Mouse (Mus musculus) naive thymus-derived CD4-positive, alpha-beta T cell, adult 2 months (primary cell): ENCODE measurements around the gene Ablim2.

Source experiments
- DNase-seq: peaks from one replicate; pipeline ENCODE4 v3.0.0-alpha.2; 2011; ENCODE audit warnings: low read depth

Ablim2 gene

DNA sequence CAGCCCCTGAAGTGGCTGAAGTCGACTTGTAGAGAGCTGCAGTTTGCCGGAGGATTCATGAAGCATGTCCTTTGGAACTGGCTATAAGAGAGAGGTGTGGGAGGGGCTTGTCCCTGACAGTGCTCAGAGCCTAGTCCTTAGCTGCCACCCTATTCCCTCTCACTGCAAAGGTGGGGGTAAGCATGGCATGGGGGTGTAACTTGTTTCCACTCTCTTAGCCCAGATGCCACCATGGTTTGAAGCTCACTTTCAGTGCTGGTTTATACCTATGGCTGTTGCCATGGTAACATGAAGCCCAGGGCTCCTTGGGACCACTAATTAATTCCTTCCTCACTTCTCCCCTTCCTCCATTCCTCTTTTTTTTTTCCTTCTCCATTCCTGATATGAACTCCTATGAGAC is 57.4 kb downstream of the Ablim2 start:
- DNase-seq: no peak

DNA sequence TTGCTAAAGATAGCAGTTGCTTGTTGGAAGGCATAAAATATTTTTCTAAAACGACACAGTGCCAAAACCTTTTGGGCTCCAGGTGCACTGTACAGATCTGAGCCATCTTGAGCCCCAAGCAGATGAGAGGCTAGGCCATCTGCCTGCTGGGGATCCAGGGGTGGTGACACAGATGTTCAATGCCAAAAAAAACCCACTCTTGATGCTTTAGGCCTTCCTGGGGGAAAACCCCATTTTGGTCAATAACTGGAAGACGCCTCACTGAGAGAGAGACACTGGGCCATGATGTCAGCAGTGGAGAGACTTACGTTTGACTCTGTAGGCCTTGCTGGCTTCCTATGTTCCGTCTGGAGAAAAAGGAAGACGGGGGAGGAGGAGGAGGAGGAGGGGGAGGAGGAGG is 59.6 kb downstream of the Ablim2 start:
- no peak for DNase-seq

DNA sequence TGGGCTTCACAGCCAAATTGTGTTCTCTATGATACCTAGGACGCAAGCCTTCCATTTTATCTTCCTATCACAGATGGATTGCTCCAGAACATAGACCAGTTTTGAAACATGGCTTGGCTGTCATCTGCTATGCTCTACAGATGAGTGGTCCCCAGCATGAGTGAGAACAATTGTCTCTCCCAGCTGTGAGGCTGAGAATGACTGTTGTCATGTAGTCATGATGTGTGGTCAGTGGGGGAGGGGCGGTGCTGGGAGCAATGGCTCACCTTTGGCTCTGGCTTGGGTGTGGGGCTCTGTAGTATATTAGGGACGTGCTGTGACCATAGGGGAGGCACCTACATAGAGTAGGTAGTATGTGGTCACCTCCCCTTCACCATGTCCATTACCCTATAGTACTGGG is 60.2 kb downstream of the Ablim2 start:
- no peak for DNase-seq

GRCm38 (mm10) chr5:35822721-35823120 is 65.0 kb downstream of the Ablim2 start:
- no peak for DNase-seq

DNA sequence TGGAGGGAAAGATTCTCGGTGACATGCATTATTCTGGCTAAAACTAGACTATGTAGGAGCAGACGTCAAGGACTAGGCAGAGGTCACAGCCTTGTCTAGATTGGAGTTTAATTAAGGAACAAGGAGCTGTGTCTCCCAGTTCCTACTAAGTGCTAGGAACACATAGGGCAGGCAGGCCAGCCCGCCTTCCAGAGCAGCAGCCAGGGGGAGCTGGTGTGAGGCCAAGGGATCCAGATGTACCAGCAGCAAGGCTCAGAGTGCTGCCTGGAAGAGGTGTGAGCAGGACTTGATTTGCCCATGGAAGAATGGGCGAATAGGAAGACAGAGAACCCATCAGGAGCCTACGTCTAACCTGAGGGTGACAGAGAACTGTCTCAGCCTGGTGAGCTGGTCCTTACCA is 68.8 kb downstream of the Ablim2 start:
- DNase-seq: no peak

DNA sequence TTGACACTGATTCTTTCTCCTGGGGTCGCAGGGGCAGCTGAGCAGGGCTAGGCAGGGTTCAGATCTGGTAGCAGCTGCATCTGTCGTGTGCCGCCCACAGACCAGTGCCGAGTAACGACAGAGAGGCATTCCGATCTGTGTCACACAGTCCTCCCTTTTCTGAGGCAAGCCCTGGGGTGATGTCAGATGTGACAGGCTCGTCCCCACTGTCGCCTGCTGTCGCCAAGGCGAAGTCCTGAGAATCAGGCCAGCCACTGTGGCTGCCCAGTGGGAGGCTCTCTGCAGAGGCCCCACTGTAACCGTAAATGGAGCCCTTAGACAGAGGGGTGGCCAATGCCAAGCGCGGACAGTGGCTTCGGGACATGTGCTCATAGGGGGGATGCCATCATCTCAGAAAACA is 69.4 kb downstream of the Ablim2 start:
- DNase-seq: no peak

DNA sequence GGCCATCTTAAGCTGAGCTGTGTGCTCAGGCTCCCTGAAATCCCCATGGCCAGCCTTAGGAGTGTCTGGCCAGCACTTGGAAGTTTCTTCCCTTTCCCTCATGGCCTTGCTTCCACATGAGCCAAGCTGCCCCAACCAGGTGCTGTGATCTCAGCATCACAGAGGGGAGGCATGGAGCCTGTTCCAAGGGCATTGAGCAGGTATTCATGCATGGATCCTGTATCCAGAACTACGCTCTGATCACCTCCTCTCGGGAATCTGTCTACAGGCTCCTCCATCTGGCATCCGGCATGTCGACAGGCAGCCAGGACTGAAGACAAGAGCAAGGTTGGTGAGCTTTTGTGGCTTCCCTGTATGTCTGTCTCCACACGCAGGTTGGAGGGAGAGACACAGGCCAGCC is 70.2 kb downstream of the Ablim2 start:
- DNase-seq: no peak

GRCm38 (mm10) chr5:35830101-35830500 is 72.4 kb downstream of the Ablim2 start:
- no peak for DNase-seq

GRCm38 (mm10) chr5:35833881-35834280 is 76.2 kb downstream of the Ablim2 start:
- DNase-seq: no peak

- no peak for DNase-seq
Measured at GRCm38 (mm10) chr5:35836992-35837391, 79.3 kb downstream of the Ablim2 start.

- no peak for DNase-seq
Measured at GRCm38 (mm10) chr5:35839262-35839661, 81.6 kb downstream of the Ablim2 start.

GRCm38 (mm10) chr5:35851485-35851884 is 93.8 kb downstream of the Ablim2 start:
- no peak for DNase-seq

GRCm38 (mm10) chr5:35853463-35853862 is 95.8 kb downstream of the Ablim2 start:
- DNase-seq: no peak

DNA sequence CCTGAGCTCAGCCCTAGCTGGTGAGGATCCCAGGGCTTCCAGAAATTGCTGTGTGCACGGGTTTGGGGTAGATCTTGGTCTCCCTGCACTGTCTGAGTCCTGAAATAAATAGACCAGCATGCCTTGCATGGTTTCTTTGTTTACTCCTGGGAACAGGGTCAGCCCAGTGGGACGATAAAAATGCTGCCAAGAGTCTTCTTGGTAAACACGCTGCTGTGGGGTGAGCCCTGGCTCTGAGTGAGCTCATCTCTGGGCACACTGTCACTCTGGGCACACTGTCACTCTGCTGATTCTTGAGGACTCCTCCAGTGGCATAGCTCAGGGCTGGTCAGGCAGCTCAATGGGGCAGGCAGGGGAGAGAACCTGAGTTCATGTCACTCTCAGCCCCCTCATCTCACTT is 98.6 kb downstream of the Ablim2 start:
- DNase-seq: no peak

- peak; percentile 61 for DNase-seq
Measured at GRCm38 (mm10) chr5:35858069-35858468, 100.4 kb downstream of the Ablim2 start.

GRCm38 (mm10) chr5:35861456-35861855 is 103.8 kb downstream of the Ablim2 start:
- DNase-seq: no peak

GRCm38 (mm10) chr5:35869973-35870372 is 112.3 kb downstream of the Ablim2 start:
- no peak for DNase-seq

- peak; percentile 84 for DNase-seq
Measured at GRCm38 (mm10) chr5:35870408-35871012, 112.8 kb downstream of the Ablim2 start.

DNA sequence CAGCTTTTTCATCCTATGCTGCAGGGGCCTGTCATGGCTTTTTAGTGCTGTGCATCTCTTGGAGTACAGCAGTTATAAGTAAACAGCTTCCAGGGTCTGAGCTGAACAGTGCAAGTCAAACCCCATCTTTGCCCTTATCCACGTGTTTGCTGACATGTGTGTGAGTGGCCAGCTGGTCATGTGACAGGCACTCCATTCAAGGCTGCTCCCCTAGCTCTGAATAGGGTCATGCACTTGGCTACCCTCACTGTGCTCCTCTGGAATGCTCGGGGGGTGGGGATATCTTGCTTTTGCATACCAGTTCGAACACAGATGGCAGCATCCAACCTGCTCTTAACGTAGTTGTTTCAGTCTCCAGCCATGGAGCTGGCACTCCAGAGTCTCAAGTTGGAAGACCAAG is 115.7 kb downstream of the Ablim2 start:
- no peak for DNase-seq

DNA sequence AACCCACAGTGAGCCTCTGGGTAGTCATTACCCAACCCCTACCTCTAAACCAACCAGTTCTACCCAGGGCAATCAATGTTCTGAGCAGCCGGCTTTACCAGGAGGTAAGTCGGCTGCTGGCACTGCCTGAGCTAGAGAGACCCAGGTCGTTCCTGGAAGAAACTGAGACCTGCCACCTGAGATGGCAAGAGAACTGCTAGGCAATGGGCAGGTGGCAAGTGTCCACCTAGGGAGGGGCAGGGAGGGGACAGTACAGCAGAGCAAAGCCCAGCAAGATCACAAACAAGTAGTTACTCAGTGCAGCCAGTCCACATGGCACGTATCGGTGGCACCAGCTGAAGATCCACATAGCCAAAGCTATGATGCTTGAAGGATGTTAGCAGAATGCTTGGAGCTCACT is 118.6 kb downstream of the Ablim2 start:
- DNase-seq: no peak

DNA sequence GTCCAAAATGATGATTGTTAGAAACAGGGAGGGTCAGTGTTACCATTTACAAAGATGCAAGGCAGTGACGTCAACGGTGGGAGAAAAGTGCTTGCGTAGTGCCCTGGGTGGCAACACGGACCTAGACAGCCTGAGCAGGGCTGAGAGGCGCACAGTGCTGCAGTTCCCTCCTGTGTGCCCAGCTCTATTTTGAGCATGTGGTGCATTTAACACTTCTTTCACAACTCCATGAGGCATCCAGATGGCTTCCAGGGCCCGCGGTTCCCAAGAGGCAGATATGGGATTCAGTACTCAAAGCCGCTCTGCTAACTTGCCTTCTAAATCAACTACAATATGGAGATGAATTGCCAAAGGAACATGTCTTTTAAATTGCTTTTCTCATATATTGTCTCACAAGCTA is 121.5 kb downstream of the Ablim2 start:
- DNase-seq: no peak

DNA sequence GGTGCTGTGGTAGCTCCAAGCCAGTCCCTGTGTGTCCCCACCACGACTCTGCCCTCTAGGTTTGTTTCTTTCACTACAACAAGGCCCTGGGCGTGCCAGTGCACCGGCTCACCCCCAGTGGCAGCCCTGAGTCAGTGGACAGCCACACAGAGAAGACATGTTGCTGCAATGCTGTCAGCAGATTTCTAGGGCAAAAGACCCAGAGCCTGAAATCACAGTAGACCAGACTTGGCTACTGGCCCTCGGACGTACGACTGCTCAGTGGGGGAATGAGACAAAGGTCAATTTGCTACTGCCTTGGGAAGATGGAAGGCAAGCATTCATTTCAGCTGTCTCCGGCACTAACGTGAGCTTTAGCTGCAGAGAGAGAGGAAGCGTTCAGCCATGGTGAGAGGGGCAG is 124.7 kb downstream of the Ablim2 start:
- no peak for DNase-seq

- DNase-seq: peak; percentile 53
Measured at GRCm38 (mm10) chr5:35884262-35884661, 126.6 kb downstream of the Ablim2 start.

- no peak for DNase-seq
Measured at GRCm38 (mm10) chr5:35884689-35885088, 127.0 kb downstream of the Ablim2 start.

GRCm38 (mm10) chr5:35888959-35889358 is 131.3 kb downstream of the Ablim2 start:
- peak; percentile 44 for DNase-seq
